Mouse (Mus musculus): ENCODE measurements around the gene Adam10. TPM values are rescaled to one million over a fixed set of nuclear protein-coding genes. Genes with fewer than 3 reads are reported as not detected.
A peak's percentile ranks its signal among the peaks of the same experiment; 100 is the strongest.

Gene Adam10
- polyA plus RNA-seq, 1 experiment from 2014 or later: 60.3 TPM

DNA sequence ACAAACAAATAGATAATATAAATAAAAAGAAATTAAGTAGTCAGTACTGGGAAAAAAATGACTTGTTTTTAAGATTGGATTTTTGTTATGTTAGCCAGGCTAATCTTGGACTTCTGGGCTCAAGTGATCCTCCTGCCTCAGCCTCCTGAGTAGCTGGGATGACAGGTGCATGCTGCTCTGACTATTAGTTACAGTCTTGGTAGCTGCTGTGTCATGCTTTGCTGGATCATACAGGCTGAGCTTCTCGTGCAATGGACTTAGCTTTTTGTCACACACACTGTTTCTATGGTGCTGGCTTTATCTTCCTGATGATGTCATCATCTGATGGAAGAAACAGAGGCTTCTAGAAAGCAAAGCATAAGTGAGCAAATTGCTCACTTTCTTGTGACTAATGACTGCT, 127.3 kb downstream of the Adam10 start:
- Histone ChIP-seq H3K4me3 (no peak overlapping the region), H3K27me3 (ENCODE audit: low read depth, poor library complexity, severe bottlenecking) (no peaks in the 10 kb centered on the region), H3K9me3 (replicated peaks) (no peaks in the 10 kb centered on the region), H3K4me1 (peaks cover 4% of the 10 kb centered on the region), H3K27ac (no peak overlapping the region), H3K36me3 (no peaks in the 10 kb centered on the region)
- 70% methylated on average over 1 of the region's 1 CpGs for WGBS
- no peak for DNase-seq (ENCODE audit: low spot score)

DNA sequence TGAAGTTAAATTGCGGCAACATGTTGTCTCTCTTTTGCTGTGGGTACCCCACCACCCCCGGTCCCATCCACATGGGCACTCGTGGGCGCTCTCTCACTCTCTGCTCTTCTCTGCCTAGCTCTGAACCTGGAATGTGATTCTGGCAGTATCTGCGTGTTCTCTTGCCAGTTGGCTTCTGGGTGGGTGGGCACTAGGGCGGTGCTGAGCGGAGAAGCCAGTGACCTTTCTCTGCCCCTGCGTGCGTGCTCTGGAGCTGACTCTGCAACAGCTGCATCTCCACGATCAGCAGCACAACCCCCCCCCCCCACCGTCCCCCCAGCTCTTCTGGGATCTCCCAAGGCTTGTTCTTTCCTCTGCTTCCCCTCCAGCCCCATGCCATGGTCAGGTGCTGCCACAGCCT, 128.9 kb downstream of the Adam10 start:
- no peak overlapping the region for H3K27ac ChIP-seq
- no peaks in the 10 kb centered on the region for H3K36me3 ChIP-seq
- no peak for DNase-seq (ENCODE audit: low spot score)
- WGBS: 53% methylated on average over 11 of the region's 11 CpGs
- H3K9me3 ChIP-seq (replicated peaks): no peaks in the 10 kb centered on the region
- H3K27me3 ChIP-seq (ENCODE audit: low read depth, poor library complexity, severe bottlenecking): no peaks in the 10 kb centered on the region
- H3K4me3 ChIP-seq: no peak overlapping the region
- peaks cover 4% of the 10 kb centered on the region for H3K4me1 ChIP-seq

- Histone ChIP-seq H3K9me3 (replicated peaks) (no peaks in the 10 kb centered on the region), H3K36me3 (no peaks in the 10 kb centered on the region), H3K4me3 (no peak overlapping the region), H3K4me1 (peaks cover 26% of the 10 kb centered on the region), H3K27me3 (ENCODE audit: low read depth, poor library complexity, severe bottlenecking) (no peaks in the 10 kb centered on the region), H3K27ac (no peak overlapping the region)
- no peak for DNase-seq (ENCODE audit: low spot score)
- WGBS: 92% methylated on average over 12 of the region's 12 CpGs
Measured at GRCm38 (mm10) chr9:70812551-70812950, 133.8 kb downstream of the Adam10 start.

- WGBS: 75% methylated on average over 14 of the region's 14 CpGs
- 0 out of 2 replicates have a peak overlapping the region, but pooled peaks have one; percentile 2 for H3K27ac ChIP-seq
- H3K27me3 ChIP-seq (ENCODE audit: low read depth, poor library complexity, severe bottlenecking): no peaks in the 10 kb centered on the region
- no peak overlapping the region for H3K4me3 ChIP-seq
- DNase-seq (ENCODE audit: low spot score): no peak
- H3K9me3 ChIP-seq (replicated peaks): no peaks in the 10 kb centered on the region
- H3K4me1 ChIP-seq: peaks cover 23% of the 10 kb centered on the region
- H3K36me3 ChIP-seq: no peaks in the 10 kb centered on the region
Measured at GRCm38 (mm10) chr9:70816701-70817305, 138.0 kb downstream of the Adam10 start.

DNA sequence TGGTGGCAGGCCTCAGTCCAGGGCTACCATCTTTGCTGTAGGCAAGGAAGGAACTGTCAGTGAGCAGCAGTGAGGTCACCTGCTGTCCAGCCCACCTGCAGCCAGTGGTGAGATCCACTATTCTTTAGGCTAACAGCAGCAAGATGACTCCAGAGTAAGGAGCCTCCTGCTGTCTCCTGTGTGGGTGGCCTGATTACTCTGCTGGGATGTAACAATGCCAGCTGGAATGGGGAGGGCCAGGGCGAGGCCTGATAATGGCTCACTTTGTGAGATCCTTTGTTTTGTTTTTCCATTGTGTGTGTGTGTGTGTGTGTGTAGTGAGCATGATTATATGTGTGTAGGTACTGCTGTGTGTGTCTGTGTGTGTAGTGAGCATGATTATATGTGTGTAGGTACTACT, 138.6 kb downstream of the Adam10 start:
- H3K27ac ChIP-seq: 0 out of 2 replicates have a peak overlapping the region, but pooled peaks have one; percentile 2
- H3K9me3 ChIP-seq (replicated peaks): no peaks in the 10 kb centered on the region
- no peak for DNase-seq (ENCODE audit: low spot score)
- WGBS: 64% methylated on average over 1 of the region's 1 CpGs
- H3K4me3 ChIP-seq: no peak overlapping the region
- no peaks in the 10 kb centered on the region for H3K27me3 ChIP-seq (ENCODE audit: low read depth, poor library complexity, severe bottlenecking)
- H3K4me1 ChIP-seq: peaks cover 23% of the 10 kb centered on the region
- no peaks in the 10 kb centered on the region for H3K36me3 ChIP-seq

- Histone ChIP-seq H3K27ac (no peak overlapping the region), H3K4me3 (no peak overlapping the region), H3K9me3 (replicated peaks) (no peaks in the 10 kb centered on the region), H3K4me1 (peaks cover 23% of the 10 kb centered on the region), H3K27me3 (ENCODE audit: low read depth, poor library complexity, severe bottlenecking) (no peaks in the 10 kb centered on the region), H3K36me3 (no peaks in the 10 kb centered on the region)
- no peak for DNase-seq (ENCODE audit: low spot score)
- 81% methylated on average over 14 of the region's 14 CpGs for WGBS
Measured at GRCm38 (mm10) chr9:70818739-70819138, 139.9 kb downstream of the Adam10 start.

DNA sequence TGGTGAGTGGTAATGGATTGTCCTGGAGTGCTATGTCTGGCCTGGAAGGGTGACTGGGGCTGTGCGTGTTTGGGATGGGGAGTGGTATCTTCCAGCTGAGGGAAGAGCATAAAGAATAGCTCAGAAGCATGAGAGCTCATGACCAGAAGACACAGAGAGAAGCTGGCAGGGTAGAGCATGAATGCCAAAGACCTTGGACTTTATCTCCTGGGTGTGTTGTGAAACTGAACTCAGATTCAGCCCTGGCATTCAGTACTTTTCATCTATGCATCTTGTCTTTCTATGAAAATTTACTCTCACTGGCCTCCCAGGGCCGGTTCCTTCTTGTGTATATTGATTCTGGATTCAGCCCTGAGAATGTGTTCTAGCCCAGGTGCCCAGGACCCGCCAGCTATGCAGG, 145.3 kb downstream of the Adam10 start:
- no peaks in the 10 kb centered on the region for H3K4me1 ChIP-seq
- no peak overlapping the region for H3K27ac ChIP-seq
- no peaks in the 10 kb centered on the region for H3K36me3 ChIP-seq
- no peaks in the 10 kb centered on the region for H3K27me3 ChIP-seq (ENCODE audit: low read depth, poor library complexity, severe bottlenecking)
- 89% methylated on average over 3 of the region's 3 CpGs for WGBS
- DNase-seq (ENCODE audit: low spot score): no peak
- H3K9me3 ChIP-seq (replicated peaks): no peaks in the 10 kb centered on the region
- H3K4me3 ChIP-seq: no peak overlapping the region

- no peaks in the 10 kb centered on the region for H3K9me3 ChIP-seq (replicated peaks)
- no peak overlapping the region for H3K27ac ChIP-seq
- WGBS: 92% methylated on average over 6 of the region's 6 CpGs
- no peaks in the 10 kb centered on the region for H3K27me3 ChIP-seq (ENCODE audit: low read depth, poor library complexity, severe bottlenecking)
- H3K36me3 ChIP-seq: no peaks in the 10 kb centered on the region
- peaks cover 6% of the 10 kb centered on the region; the same call in 1 of the 2 replicates for H3K4me1 ChIP-seq
- no peak overlapping the region for H3K4me3 ChIP-seq
- no peak for DNase-seq (ENCODE audit: low spot score)
Measured at GRCm38 (mm10) chr9:70827911-70828310, 149.1 kb downstream of the Adam10 start.

Small RNAs within 50 kb of the gene (microRNA-seq; reads per million reads assigned to microRNA genes)
- not detected for gene Gm25149

Other genes starting within 250 kb of the Adam10 start
- gene Rnf111, start 175.3 kb upstream of the Adam10 start, polyA plus RNA-seq (2016; fragmentation: Nextera tagmentation; extraction: Ambion mirVana): 27.5 and 29.9 TPM in 2 replicates
- 55.1 and 61.0 TPM in 2 replicates for gene Sltm, start 136.2 kb upstream of the Adam10 start, polyA plus RNA-seq (2016; fragmentation: Nextera tagmentation; extraction: Ambion mirVana)
- 0.10 and 0.11 TPM in 2 replicates for gene Gm10642, start 22.7 kb upstream of the Adam10 start, polyA plus RNA-seq (2016; fragmentation: Nextera tagmentation; extraction: Ambion mirVana)
- gene Mindy2, start 21.8 kb upstream of the Adam10 start, polyA plus RNA-seq (2016; fragmentation: Nextera tagmentation; extraction: Ambion mirVana): 1.5 and 3.0 TPM in 2 replicates

Measured in limb, embryonic 10.5 days (tissue).